Mouse (Mus musculus) bone marrow, adult 2 months (tissue): Measurements from ENCODE around the gene Os9.

Experiments
- CTCF ChIP-seq: fragments of 200-500 bp; IDR thresholded peaks from 2 replicates; pipeline ENCODE4 v1.5.1; 2011; ENCODE audit warnings: low read length, control low read depth; ENCODE audit not compliant: control insufficient read depth, insufficient read depth
- POLR2A ChIP-seq: fragments of 200-500 bp; IDR thresholded peaks from 2 replicates; pipeline ENCODE4 v1.6.1; 2011; ENCODE audit warnings: low read depth, mild to moderate bottlenecking, control low read depth, low read length, borderline replicate concordance; ENCODE audit not compliant: control insufficient read depth

- TF ChIP-seq CTCF (no peak), POLR2A (no peak)
These were observed 17.3 kb downstream of the Os9 start for GRCm38 (mm10) chr10:127103631-127104030.
